Mouse (Mus musculus) brown adipose tissue, adult 24 weeks (tissue): ENCODE data around the gene Trdmt1. TPM values are rescaled to one million over a fixed set of nuclear protein-coding genes. Genes with fewer than 3 reads are reported as not detected.
A peak's percentile ranks its signal among the peaks of the same experiment; 100 is the strongest.
"Not testable (repeated sequence)": the region's sequence is repeated elsewhere in the genome, so short reads cannot be mapped to it uniquely, and the experiment has no call there.

Experiments
- H3K27ac ChIP-seq: fragments of 200-500 bp; replicated peaks from 2 replicates; pipeline ENCODE4 v1.5.1; 2012; ENCODE audit warnings: low read depth, mild to moderate bottlenecking, low read length
- H3K4me1 ChIP-seq: fragments of 200-500 bp; 2 replicates; pipeline ENCODE4 v1.6.1; 2012; ENCODE audit warnings: low read length, mixed read lengths; ENCODE audit not compliant: control insufficient read depth, insufficient read depth, insufficient read length
- H3K4me3 ChIP-seq: fragments of 200-500 bp; 2 replicates; pipeline ENCODE4 v1.5.1; 2012; ENCODE audit warnings: low read depth, mild to moderate bottlenecking, low read length, moderate library complexity; ENCODE audit not compliant: insufficient read depth
- polyA plus RNA-seq: library from polyadenylated mRNA; stranded (reverse); fragments of >200 nt; gene quantifications from 2 replicates; pipeline ENCODE4 v1.2.4, GENCODE M21; 2012; ENCODE audit not compliant: missing spikeins, insufficient read depth, insufficient read length

Gene Trdmt1
- 2.3 and 9.9 TPM in 2 replicates for polyA plus RNA-seq

DNA sequence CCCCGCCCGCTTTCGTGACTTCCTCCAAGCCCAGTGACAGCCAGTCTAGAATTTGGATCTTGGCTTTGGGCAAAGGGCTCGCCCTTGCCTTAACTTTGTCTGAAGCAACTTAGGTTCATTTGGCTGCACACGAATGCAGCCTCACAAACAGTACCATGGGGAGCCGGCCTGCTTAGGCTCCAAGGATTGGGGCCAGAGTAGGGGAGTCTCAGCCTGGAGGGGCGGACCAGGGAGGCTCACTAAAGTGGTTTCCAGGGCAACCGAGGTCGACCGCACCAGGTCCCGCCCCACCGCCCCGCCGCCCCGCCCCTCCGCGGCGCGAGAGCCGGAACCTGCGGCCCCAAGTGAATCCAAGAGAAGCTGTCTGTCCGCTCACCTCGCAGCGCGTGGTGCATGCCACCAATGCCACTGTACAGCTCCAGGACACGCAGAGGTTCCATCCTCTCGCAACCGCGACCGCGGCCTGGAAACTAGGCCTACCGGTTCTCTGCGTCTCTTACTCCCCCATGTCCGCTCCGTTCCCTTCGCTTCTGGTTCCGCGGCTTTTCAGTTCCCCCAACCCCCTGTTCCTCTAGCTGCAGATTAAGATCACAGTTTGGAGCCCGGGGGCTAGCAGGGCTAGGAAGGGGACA lies at the start of gene Trdmt1:
Gene Trdmt1, minus strand, starts transcription at position 476 of the 632 bp plus-strand sequence.
- H3K4me1 ChIP-seq = no peaks in the 10 kb centered on the region
- H3K4me3 ChIP-seq = peak within 1 kb of the TSS; percentile 82
- peak within 1 kb of the TSS; percentile 96 for H3K27ac ChIP-seq

DNA sequence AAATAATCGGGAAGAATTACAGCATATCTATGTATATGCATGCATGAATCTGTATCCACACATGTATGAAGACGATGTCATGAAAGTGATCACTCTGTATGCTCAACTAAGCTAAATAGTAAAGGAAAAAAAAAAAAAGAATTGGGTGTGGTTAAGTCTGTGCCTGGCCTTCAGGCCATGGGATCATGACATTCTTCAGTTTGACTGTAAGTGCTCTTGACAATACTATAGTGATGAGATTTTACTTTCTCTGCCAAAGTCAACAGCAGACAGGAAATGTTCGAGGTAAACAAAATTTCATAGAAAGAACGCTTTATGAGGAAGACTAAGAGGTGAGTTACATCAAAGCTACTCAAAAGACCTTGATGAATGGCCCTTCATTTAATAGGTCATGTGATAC lies 48.9 kb upstream of the Trdmt1 start:
- Histone ChIP-seq H3K4me1 (no peaks in the 10 kb centered on the region), H3K4me3 (no peak overlapping the region), H3K27ac (no peak overlapping the region)

DNA sequence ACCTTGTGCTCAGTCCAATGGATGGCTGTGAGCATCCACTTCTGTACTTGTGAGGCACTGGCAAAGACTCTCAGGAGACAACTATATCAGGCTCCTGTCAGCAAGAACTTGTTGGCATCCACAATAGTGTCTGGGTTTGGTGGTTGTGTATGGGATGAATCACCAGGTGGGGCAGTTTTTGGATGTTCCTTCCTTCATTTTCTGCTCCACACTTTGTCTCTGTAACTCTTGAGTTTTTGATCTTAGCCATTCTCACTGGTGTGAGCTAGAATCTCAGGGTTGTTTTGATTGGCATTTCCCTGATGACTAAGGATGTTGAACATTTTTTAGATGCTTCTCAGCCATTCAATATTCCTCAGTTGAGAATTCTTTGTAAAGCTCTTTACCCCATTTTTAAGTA lies 39.3 kb upstream of the Trdmt1 start:
- H3K27ac ChIP-seq, H3K4me1 ChIP-seq, H3K4me3 ChIP-seq: not testable (repeated sequence)

DNA sequence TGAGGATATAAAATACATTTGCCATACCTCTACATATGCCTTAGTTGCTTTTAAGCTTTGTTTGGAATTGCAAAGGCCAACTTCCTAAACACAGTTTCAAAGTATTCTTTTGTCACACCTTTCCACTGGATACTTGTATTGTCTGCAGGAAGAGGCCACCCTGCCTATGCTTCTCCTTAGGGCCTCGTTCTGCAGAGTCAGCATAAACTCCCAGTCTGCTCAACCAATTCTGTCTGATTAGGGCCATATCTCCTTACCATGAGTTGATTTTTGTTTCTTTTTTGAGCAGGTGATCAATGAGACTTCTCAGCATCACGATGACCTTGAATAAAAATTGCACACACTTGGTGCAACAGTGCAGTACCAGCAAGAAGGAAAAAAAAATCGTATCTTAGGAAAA lies 37.7 kb upstream of the Trdmt1 start:
- Histone ChIP-seq H3K4me1 (peaks cover 4% of the 10 kb centered on the region), H3K27ac (no peak overlapping the region), H3K4me3 (no peak overlapping the region)

DNA sequence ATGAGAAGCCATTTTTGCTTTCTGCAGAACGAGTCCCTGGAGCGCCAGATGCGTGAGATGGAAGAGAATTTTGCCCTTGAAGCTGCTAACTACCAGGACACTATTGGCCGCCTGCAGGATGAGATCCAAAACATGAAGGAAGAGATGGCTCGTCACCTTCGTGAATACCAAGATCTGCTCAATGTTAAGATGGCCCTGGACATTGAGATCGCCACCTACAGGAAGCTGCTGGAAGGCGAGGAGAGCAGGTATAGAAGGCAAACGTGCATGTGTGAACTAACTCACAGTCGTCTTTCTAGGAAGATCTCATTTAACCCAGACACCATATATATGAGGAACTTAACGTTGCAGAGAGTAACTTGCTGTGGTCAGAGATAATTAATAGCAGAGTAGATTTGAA lies 35.5 kb upstream of the Trdmt1 start:
- H3K27ac ChIP-seq = no peak overlapping the region
- H3K4me3 ChIP-seq = no peak overlapping the region
- H3K4me1 ChIP-seq = peaks cover 4% of the 10 kb centered on the region

DNA sequence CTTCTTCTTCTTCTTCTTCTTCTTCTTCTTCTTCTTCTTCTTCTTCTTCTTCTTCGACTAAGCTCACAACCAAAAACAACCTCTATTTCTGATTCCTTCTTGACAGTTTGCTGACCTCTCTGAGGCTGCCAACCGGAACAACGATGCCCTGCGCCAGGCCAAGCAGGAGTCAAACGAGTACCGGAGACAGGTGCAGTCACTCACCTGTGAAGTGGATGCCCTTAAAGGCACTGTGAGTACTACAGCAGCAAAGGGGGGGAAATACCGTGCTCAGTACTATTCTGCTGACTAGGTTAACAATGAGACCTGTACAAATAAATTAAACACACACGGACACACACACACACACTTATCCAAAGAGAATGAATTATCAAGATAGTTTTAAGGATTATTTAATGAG lies 34.8 kb upstream of the Trdmt1 start:
- H3K4me1 ChIP-seq = peaks cover 4% of the 10 kb centered on the region
- no peak overlapping the region for H3K27ac ChIP-seq
- no peak overlapping the region for H3K4me3 ChIP-seq

DNA sequence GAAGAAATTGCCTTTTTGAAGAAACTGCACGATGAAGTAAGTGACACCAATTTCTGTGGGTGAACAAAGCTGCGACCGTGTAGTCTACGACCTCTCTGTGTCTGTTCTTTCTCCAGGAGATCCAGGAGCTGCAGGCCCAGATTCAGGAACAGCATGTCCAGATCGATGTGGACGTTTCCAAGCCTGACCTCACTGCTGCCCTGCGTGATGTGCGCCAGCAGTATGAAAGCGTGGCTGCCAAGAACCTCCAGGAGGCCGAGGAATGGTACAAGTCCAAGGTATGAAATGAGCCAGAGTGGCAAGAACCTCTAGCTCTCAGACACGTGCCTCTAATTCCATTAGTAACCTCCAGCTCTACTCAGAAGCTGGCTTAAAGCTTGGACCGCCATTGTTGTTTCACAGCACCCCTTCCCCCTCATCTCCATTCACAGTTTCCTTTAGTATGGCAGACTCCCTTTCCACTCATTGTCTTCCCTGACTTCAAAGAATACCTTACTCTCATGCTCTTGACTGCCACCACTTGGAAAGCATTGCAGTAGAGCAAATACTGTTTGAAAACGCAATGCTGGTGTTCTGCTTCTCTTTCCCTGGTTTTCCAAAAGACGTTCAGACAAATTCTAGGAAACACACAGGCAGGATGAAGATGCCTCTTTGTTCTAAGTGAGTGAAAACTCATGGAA lies 34.1 kb upstream of the Trdmt1 start:
- Histone ChIP-seq H3K27ac (peak overlapping the region; percentile 55), H3K4me3 (no peak overlapping the region), H3K4me1 (peaks cover 4% of the 10 kb centered on the region)

DNA sequence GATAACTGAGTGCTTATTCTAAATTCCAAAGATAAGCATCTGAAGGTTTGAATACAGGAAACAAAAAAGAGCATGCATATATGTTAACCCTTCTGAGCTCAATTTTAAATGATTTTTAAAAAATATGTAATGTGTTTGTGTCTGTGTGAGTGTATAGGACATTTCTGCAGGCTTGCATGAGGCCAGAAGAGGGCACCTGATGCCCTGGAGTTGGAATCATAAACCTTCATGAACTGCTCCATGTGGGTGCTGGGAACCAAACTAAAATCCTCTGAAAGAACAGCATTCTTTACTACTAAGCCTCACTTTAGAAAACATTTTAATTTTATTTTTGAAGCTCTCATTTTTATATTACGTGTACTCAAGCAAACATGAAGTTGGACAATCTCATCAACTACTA lies 32.9 kb upstream of the Trdmt1 start:
- Histone ChIP-seq H3K4me3 (no peak overlapping the region), H3K27ac (no peak overlapping the region), H3K4me1 (peaks cover 9% of the 10 kb centered on the region)

DNA sequence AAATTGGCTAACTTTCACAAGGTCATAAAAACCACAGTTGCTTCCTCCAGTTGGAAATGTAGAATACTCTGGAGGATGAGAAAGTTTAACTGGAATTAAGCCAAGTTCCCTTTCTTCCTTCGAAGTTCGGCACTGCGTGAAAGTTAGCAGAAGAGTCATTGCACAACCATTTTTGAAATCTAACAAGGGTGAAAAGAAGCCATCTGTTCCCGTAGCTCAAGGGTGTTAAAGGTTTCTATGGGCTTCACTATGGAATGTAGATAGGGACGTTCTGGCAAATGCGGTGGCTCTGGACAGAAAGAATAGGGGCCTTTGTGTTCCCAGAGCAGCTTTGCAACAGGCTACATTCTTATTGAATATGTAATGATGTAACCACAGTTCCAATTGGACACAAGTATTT lies 31.5 kb upstream of the Trdmt1 start:
- Histone ChIP-seq H3K27ac (peak overlapping the region; percentile 95), H3K4me3 (peak overlapping the region; percentile 73)

DNA sequence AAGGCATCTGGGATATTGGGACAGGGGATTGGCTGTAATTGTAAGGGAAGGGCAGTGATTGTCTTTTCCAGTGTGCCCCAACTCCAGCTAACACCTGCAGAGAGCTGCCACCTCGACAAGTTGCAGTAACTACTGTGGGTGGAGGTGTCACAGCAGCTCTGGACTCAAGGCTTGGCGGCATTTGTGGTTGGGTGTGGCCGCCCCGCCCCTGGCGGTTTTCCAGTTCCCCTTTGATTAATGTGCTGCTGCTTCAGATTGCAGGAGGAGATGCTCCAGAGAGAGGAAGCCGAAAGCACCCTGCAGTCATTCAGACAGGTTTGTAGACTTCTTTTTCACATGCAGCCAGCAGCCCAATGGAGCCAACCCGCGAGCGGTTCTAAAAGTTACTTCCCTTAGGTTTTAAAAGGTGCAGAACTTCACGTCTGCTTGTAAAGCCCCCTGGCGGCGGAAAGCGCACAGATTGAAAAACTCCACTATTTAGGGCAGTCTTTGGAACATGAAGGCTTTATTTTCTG lies 30.9 kb upstream of the Trdmt1 start:
- Histone ChIP-seq H3K27ac (peak overlapping the region; percentile 95), H3K4me1 (peaks cover 14% of the 10 kb centered on the region), H3K4me3 (peak overlapping the region; percentile 73)

More for the DNA sequence above, 31.5 kb upstream of the Trdmt1 start:
- peaks cover 14% of the 10 kb centered on the region for H3K4me1 ChIP-seq

DNA sequence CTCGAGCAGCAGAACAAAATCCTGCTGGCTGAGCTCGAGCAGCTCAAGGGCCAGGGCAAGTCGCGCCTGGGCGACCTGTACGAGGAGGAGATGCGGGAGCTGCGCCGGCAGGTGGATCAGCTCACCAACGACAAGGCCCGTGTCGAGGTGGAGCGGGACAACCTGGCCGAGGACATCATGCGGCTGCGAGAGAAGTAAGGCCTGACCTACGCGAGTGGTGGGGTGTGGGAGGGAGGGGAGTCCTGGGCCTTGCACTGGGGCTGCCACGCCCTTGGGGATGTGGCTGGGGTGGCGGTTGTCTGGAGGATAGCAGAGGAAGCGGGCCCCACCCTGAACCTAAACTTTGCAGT lies 30.3 kb upstream of the Trdmt1 start:
- Histone ChIP-seq H3K27ac (peak overlapping the region; percentile 95), H3K4me1 (peaks cover 14% of the 10 kb centered on the region), H3K4me3 (peak overlapping the region; percentile 73)

DNA sequence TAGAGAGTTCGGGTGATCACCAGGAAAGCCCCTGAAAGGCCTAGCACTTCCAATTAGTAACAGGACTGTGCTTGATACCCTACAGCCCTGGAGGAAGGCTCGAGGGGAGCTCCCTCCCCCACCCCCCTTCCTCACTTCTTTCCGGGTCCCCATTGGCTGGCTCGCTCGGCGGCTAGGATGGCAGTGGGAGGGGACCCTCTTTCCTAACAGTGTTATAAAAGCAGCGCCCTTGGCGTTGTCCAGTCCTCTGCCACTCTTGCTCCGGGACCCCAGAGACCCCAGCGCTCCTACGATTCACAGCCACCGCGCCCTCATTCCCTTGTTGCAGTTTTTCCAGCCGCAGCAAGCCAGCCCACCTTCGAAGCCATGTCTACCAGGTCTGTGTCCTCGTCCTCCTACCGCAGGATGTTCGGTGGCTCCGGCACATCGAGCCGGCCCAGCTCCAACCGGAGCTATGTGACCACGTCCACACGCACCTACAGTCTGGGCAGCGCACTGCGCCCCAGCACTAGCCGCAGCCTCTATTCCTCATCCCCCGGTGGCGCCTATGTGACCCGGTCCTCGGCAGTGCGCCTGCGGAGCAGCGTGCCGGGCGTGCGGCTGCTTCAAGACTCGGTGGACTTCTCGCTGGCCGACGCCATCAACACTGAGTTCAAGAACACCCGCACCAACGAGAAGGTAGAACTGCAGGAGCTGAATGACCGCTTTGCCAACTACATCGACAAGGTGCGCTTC lies 29.8 kb upstream of the Trdmt1 start:
- Histone ChIP-seq H3K27ac (peak overlapping the region; percentile 95), H3K4me3 (peak overlapping the region; percentile 73), H3K4me1 (peaks cover 14% of the 10 kb centered on the region)

DNA sequence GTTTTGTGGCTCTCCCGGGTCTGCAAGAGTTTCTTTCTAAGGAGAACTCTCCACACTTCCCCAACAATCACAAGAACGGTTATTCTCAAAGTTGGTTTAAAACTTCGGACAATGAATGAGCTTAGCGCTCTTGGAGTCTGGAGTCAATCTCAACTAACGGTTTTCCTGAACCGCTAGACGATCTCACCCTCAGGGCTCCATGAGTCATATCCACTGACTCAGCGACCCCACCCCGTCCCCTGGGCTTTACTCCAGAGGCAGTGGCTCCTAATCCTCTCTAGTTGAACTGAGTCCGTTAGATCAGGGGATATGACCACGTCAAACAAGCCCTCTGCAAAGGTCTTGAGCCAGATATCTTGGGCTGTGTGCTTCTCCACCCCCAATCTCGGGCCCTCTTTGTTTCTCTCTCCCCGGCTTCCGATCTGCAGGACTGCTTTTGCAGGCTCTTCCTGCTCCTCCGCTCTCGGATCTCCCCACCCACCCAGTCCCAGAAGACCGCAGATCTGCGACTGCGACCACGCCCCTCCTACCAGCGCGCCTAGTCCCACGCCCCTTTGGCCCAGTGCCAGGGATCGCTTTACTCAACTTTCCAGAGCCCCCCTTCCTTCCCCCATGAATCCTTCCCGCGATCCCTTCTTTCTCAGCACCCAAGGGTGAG lies 29.1 kb upstream of the Trdmt1 start, which contains the start of gene Vim:
Gene Vim, plus strand, starts transcription at position 520 of the 658 bp plus-strand sequence.
- Histone ChIP-seq H3K4me1 (peaks cover 11% of the 10 kb centered on the region), H3K27ac (peak within 1 kb of the TSS; percentile 95), H3K4me3 (peak within 1 kb of the TSS; percentile 73)

DNA sequence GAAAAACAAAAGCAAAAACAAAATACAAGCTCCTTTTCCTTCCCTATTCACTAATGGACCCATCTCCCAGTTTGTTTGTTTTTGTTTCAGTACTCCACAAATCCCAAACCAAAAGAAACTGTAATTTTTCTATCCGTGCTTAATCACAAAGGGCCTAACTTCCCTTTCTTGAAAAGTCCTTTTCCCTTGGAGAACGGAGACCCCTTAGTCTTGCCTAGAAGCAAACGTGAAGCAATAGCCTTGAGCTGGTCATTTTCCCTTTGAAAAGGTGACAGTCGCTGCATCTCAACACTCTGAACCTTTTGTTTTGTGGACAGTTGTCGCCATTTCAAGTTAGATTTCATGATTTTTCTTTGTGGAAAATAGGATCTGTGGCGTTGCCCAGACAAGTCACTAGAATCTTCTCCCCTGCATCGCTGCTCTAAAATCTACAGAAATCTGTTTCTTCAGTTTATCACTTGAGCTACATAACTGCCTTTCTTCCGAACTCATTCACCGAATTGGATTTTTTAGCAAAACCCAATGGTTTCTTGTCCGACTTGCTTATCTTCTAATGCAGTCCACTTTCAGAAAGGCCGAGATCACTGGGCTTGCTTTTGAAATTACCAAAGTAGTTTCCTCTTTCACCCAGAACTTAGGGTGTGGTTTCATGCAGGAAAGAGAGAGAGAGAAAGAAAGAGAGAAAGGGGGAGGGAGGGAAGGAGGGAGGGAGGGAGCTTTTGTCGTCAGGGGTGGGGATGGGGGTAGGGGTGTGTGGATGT lies 28.4 kb upstream of the Trdmt1 start:
- peaks cover 10% of the 10 kb centered on the region for H3K4me1 ChIP-seq
- peak overlapping the region; percentile 93 for H3K27ac ChIP-seq
- peak overlapping the region; percentile 73 for H3K4me3 ChIP-seq
